Mouse (Mus musculus) frontal cortex, adult 2 months (tissue): ENCODE measurements around the gene Lemd2. TPM values are rescaled to one million over a fixed set of nuclear protein-coding genes. Genes with fewer than 3 reads are reported as not detected.

Source experiments
- DNase-seq, 2 experiments: peaks; one replicate each; pipeline ENCODE4 v3.0.0; 2022; ENCODE audit warnings: low spot score in 1 of 2; ENCODE audit errors: extremely low spot score in 1 of 2
- polyA plus RNA-seq: library from polyadenylated mRNA; depleted of rRNA; stranded (reverse); fragments of >200 nt; gene quantifications from 2 replicates; pipeline ENCODE4 v1.2.3, GENCODE M21; 2012; rRNA removed

Lemd2 gene
- polyA plus RNA-seq, 1 experiment: 68.7 TPM

- no peak for DNase-seq
These were observed 37.4 kb downstream of the Lemd2 start for GRCm38 (mm10) chr17:27166901-27167300.

GRCm38 (mm10) chr17:27165054-27165773, 39.1 kb downstream of the Lemd2 start:
- peak in 1 of 2 experiments; percentile 75 for DNase-seq

GRCm38 (mm10) chr17:27160905-27161304, 43.4 kb downstream of the Lemd2 start:
- no peak for DNase-seq

GRCm38 (mm10) chr17:27159169-27159568, 45.1 kb downstream of the Lemd2 start:
- DNase-seq: no peak

GRCm38 (mm10) chr17:27158439-27158838, 45.8 kb downstream of the Lemd2 start:
- no peak for DNase-seq

- DNase-seq: no peak
These were observed 48.5 kb downstream of the Lemd2 start for GRCm38 (mm10) chr17:27155752-27156151.

- DNase-seq: no peak
These were observed 49.4 kb downstream of the Lemd2 start for GRCm38 (mm10) chr17:27154881-27155280.

- DNase-seq: no peak
These were observed 50.0 kb downstream of the Lemd2 start for GRCm38 (mm10) chr17:27154256-27154655.

GRCm38 (mm10) chr17:27153773-27154193, 50.5 kb downstream of the Lemd2 start:
- DNase-seq: no peak

GRCm38 (mm10) chr17:27152976-27153723, 51.1 kb downstream of the Lemd2 start:
- DNase-seq: no peak

- DNase-seq: no peak
These were observed 52.9 kb downstream of the Lemd2 start for GRCm38 (mm10) chr17:27151411-27151810.

GRCm38 (mm10) chr17:27150871-27151270, 53.4 kb downstream of the Lemd2 start:
- DNase-seq: no peak

- DNase-seq: no peak
These were observed 57.8 kb downstream of the Lemd2 start for GRCm38 (mm10) chr17:27146323-27146923.

- no peak for DNase-seq
These were observed 60.1 kb downstream of the Lemd2 start for GRCm38 (mm10) chr17:27144152-27144551.

- DNase-seq: peak in 1 of 2 experiments; percentile 46
These were observed 62.3 kb downstream of the Lemd2 start for GRCm38 (mm10) chr17:27141971-27142450.

- DNase-seq: no peak
These were observed 64.0 kb downstream of the Lemd2 start for GRCm38 (mm10) chr17:27140262-27140661.

Other genes starting within 250 kb of the Lemd2 start
- 16.7 and 17.4 TPM in 2 replicates for gene Zbtb9, start 231.3 kb downstream of the Lemd2 start, polyA plus RNA-seq
- 17.9 and 19.4 TPM in 2 replicates for gene Bak1, start 175.5 kb downstream of the Lemd2 start, polyA plus RNA-seq
- gene Itpr3, start 147.2 kb downstream of the Lemd2 start, polyA plus RNA-seq: 3.8 and 4.2 TPM in 2 replicates
- gene Uqcc2, start 70.6 kb downstream of the Lemd2 start, polyA plus RNA-seq: 327 and 355 TPM in 2 replicates
- 1.1 and 1.3 TPM in 2 replicates for gene Ip6k3, start 36.7 kb downstream of the Lemd2 start, polyA plus RNA-seq